27 mouse cellular contexts compared by ENCODE assay signal in genomic region chr9:57233142-57233541, GRCm38 (mm10). TPM values are rescaled to one million over a fixed set of nuclear protein-coding genes. Genes with fewer than 3 reads are reported as not detected.
DNase-seq lines count a peak whose midpoint lies in the region; ATAC-seq and TF ChIP-seq lines count a peak whose summit lies in the region.
"Had no signal": no experiment of that assay in that cellular context is flagged by ENCODE, and none has a peak within 500 bp of the region (broad histone marks: within the 10 kb centered on the region; RNA-seq: fewer than 3 reads in every experiment).

No protein-coding gene starts in this region.

- H3K9ac ChIP-seq in liver, embryonic 13.5 days, result no peak overlapping the region
- H3K9ac ChIP-seq: embryonic facial prominence, embryonic 13.5 days; hindbrain, embryonic 12.5 days; limb, embryonic 12.5 days; lung, embryonic 15.5 days; midbrain, embryonic 13.5 days had no signal

- no peak for DNase-seq in G1E (ENCODE audit: low spot score)
- DNase-seq in c-Kit-positive CD71-positive TER-119-negative erythroid progenitor cells, embryonic 14.5 days (ENCODE audit: low read depth), result peak; percentile 31
- DNase-seq in liver, embryonic 13.5 days, result no peak
- DNase-seq in cerebellum, postnatal 36 days, result no peak
- no peak for DNase-seq in left cerebral cortex, adult 8-10 months (ENCODE audit: low spot score in 2 of 2)
- no peak for DNase-seq in cerebellum, adult 11-12 months
- DNase-seq: adrenal gland, postnatal 10 days; cerebellum, adult 8-10 months; heart, postnatal 10 days; kidney, adult 2 months; kidney, postnatal 10 days; thymus, postnatal 14 days had no signal

- H3K4me1 ChIP-seq in G1E (ENCODE audit: insufficient read depth, low read depth, low read length), result peaks cover 41% of the 10 kb centered on the region
- H3K4me1 ChIP-seq in liver, embryonic 13.5 days (replicated peaks), result peaks cover 30% of the 10 kb centered on the region
- H3K4me1 ChIP-seq: midbrain, embryonic 13.5 days had no signal

- peak; percentile 34 for ATAC-seq in G1E (ENCODE audit: extremely low read depth, insufficient number of reproducible peaks, low FRiP score, poor library complexity, severe bottlenecking)
- peak; percentile 73 for ATAC-seq in liver, embryonic 13.5 days (ENCODE audit: low read depth)
- ATAC-seq in megakaryocyte-erythroid progenitor cell, adult 5-6 weeks (replicated peaks; ENCODE audit: low FRiP score, low TSS enrichment, poor library complexity, severe bottlenecking), result peak; percentile 78
- ATAC-seq: activated CD4-positive, CD25-positive, alpha-beta regulatory T cell, adult 4 months; forebrain, embryonic 16.5 days; midbrain, embryonic 13.5 days had no signal

- WGBS in liver, embryonic 13.5 days (ENCODE audit: insufficient replicate concordance), result 18% methylated on average over 6 of the region's 6 CpGs

- H3K4me3 ChIP-seq in G1E (ENCODE audit: low read depth, low read length), result no peak overlapping the region
- H3K4me3 ChIP-seq in liver, embryonic 13.5 days (replicated peaks), result no peak overlapping the region
- H3K4me3 ChIP-seq: embryonic facial prominence, embryonic 13.5 days; heart, embryonic 10.5 days; hindbrain, embryonic 12.5 days; left cerebral cortex, adult 2 months; limb, embryonic 12.5 days; lung, embryonic 15.5 days; midbrain, embryonic 13.5 days had no signal

- H3K27ac ChIP-seq in liver, embryonic 13.5 days, result no peak overlapping the region
- H3K27ac ChIP-seq: embryonic facial prominence, embryonic 13.5 days; heart, embryonic 10.5 days; hindbrain, embryonic 12.5 days; left cerebral cortex, adult 2 months; limb, embryonic 12.5 days; lung, embryonic 15.5 days; midbrain, embryonic 13.5 days had no signal

- H3K27me3 ChIP-seq in G1E (ENCODE audit: insufficient read depth, low read length), result no peaks in the 10 kb centered on the region
- peaks cover 3% of the 10 kb centered on the region for H3K27me3 ChIP-seq in liver, embryonic 13.5 days
- H3K27me3 ChIP-seq: embryonic facial prominence, embryonic 13.5 days; limb, embryonic 12.5 days; lung, embryonic 15.5 days; midbrain, embryonic 13.5 days had no signal

- H3K36me3 ChIP-seq in G1E (replicated peaks), result no peaks in the 10 kb centered on the region
- no peaks in the 10 kb centered on the region for H3K36me3 ChIP-seq in liver, embryonic 13.5 days
- H3K36me3 ChIP-seq: embryonic facial prominence, embryonic 13.5 days; heart, embryonic 10.5 days; hindbrain, embryonic 12.5 days; limb, embryonic 12.5 days; lung, embryonic 15.5 days; midbrain, embryonic 13.5 days had no signal

- TF ChIP-seq CTCF in G1E (IDR thresholded peaks at IDR 0.05; ENCODE audit: low read depth, low read length), result no peak

- no peaks in the 10 kb centered on the region for H3K9me3 ChIP-seq in G1E (replicated peaks)
- no peaks in the 10 kb centered on the region for H3K9me3 ChIP-seq in liver, embryonic 13.5 days (replicated peaks)
- H3K9me3 ChIP-seq: embryonic facial prominence, embryonic 13.5 days; heart, embryonic 10.5 days; hindbrain, embryonic 12.5 days; limb, embryonic 12.5 days; lung, embryonic 15.5 days; midbrain, embryonic 13.5 days had no signal

- H3K4me2 ChIP-seq in liver, embryonic 13.5 days, result no peak overlapping the region
- H3K4me2 ChIP-seq: embryonic facial prominence, embryonic 13.5 days; hindbrain, embryonic 12.5 days; limb, embryonic 12.5 days; lung, embryonic 15.5 days; midbrain, embryonic 13.5 days had no signal

RNA-seq across cellular contexts. Expression of gene Trcg1, which starts 3.2 kb away (rescaled TPM):
- total RNA-seq in G1E (2014; fragmentation: Nextera tagmentation) (not detected in 2 replicates), G1E (2017) (0.16 TPM in 1 of 2 replicates, not detected in the other)
- polyA plus RNA-seq in G1E (2012), result not detected in 2 replicates
- not detected in 2 replicates for polyA plus RNA-seq in liver, embryonic 13.5 days (2015; fragmentation: Nextera tagmentation; extraction: Ambion mirVana)
- total RNA-seq in megakaryocyte-erythroid progenitor cell, adult 5-6 weeks (2014; fragmentation: Nextera tagmentation), result not detected in 2 replicates
- not detected in 2 replicates for total RNA-seq in megakaryocyte-erythroid progenitor cell, adult 5-6 weeks (2017)
- not detected for total RNA-seq in left cerebral cortex, adult 8-10 months (2022)
- total RNA-seq: adrenal gland, postnatal 10 days; gastrocnemius, adult 18-20 months; gastrocnemius, postnatal 4 days; heart, postnatal 10 days; left cerebral cortex, adult 2 months had no signal
- polyA plus RNA-seq: activated CD4-positive, CD25-positive, alpha-beta regulatory T cell, adult 4 months; C2C12; embryonic facial prominence, embryonic 13.5 days; forebrain, embryonic 16.5 days; heart, embryonic 10.5 days; hindbrain, embryonic 12.5 days; kidney, adult 2 months; limb, embryonic 12.5 days; lung, embryonic 15.5 days; midbrain, embryonic 13.5 days; neural tube, embryonic 14.5 days; small intestine, adult 2 months had no signal

RNA-seq across cellular contexts. Expression of gene 1700017B05Rik, which starts 29.3 kb away (rescaled TPM):
- 88.1 and 99.3 TPM in 2 replicates for total RNA-seq in G1E (2014; fragmentation: Nextera tagmentation)
- total RNA-seq in G1E (2017), result 20.1 and 21.1 TPM in 2 replicates
- 154 and 169 TPM in 2 replicates for polyA plus RNA-seq in G1E (2012)
- 14.6 and 14.9 TPM in 2 replicates for polyA plus RNA-seq in liver, embryonic 13.5 days (2015; fragmentation: Nextera tagmentation; extraction: Ambion mirVana)
- 81.6 and 83.6 TPM in 2 replicates for total RNA-seq in megakaryocyte-erythroid progenitor cell, adult 5-6 weeks (2014; fragmentation: Nextera tagmentation)
- 13.8 and 33.3 TPM in 2 replicates for total RNA-seq in megakaryocyte-erythroid progenitor cell, adult 5-6 weeks (2017)
- total RNA-seq in left cerebral cortex, adult 8-10 months (2022), result 10 to 100 TPM; 20.6 to 28.5 (median 23.4) TPM
